Mouse (Mus musculus) liver, postnatal 0 days (tissue): Measurements from ENCODE around the gene Tec. TPM values are rescaled to one million over a fixed set of nuclear protein-coding genes. Genes with fewer than 3 reads are reported as not detected.
A peak's percentile ranks its signal among the peaks of the same experiment; 100 is the strongest.

Experiments
- ATAC-seq: fragments of 200-750 bp; cut with Nextera tagmentation; 2 replicates; pipeline ENCODE4 v1.8.0; 2017; ENCODE audit warnings: mild to moderate bottlenecking, moderate library complexity
- DNase-seq: peaks from one replicate; pipeline ENCODE4 v3.0.0-alpha.2; 2016
- H3K27ac ChIP-seq: fragments of 300-500 bp; sonication (generic); 2 replicates; pipeline ENCODE4 v1.5.1; 2014; ENCODE audit warnings: antibody characterized with exemption, moderate library complexity, mild to moderate bottlenecking, low read depth
- H3K27me3 ChIP-seq: fragments of 300-500 bp; sonication (generic); 2 replicates; pipeline ENCODE4 v1.6.1; 2014; ENCODE audit warnings: low read length, control low read depth, mixed read lengths; ENCODE audit not compliant: insufficient read depth
- H3K36me3 ChIP-seq: fragments of 300-500 bp; sonication (generic); replicated peaks from 2 replicates; pipeline ENCODE4 v1.6.1; 2014; ENCODE audit warnings: mild to moderate bottlenecking, control low read depth, low read length, moderate library complexity, mixed read lengths; ENCODE audit not compliant: insufficient read depth
- H3K4me1 ChIP-seq: fragments of 300-500 bp; sonication (generic); 2 replicates; pipeline ENCODE4 v1.6.1; 2014; ENCODE audit warnings: antibody characterized with exemption, mild to moderate bottlenecking, control low read depth; ENCODE audit not compliant: insufficient read depth
- H3K4me2 ChIP-seq: fragments of 300-500 bp; sonication (generic); 2 replicates; pipeline ENCODE4 v1.6.1; 2014; ENCODE audit warnings: low read depth, mild to moderate bottlenecking, low read length, moderate library complexity, mixed read lengths
- H3K4me3 ChIP-seq: fragments of 300-500 bp; sonication (generic); 2 replicates; pipeline ENCODE4 v1.5.1; 2014; ENCODE audit warnings: low read depth, low read length
- H3K9ac ChIP-seq: fragments of 300-500 bp; sonication (generic); replicated peaks from 2 replicates; pipeline ENCODE4 v1.6.1; 2014; ENCODE audit warnings: mild to moderate bottlenecking, moderate library complexity
- H3K9me3 ChIP-seq: fragments of 300-500 bp; sonication (generic); 2 replicates; pipeline ENCODE4 v1.6.1; 2016; ENCODE audit warnings: mild to moderate bottlenecking, control low read depth, low read length, mixed read lengths
- CTCF ChIP-seq: sonication (generic); IDR thresholded peaks from 2 replicates; pipeline ENCODE4 v1.5.1; 2016; ENCODE audit warnings: antibody characterized with exemption, low read depth
- EP300 ChIP-seq: IDR thresholded peaks from 2 replicates; pipeline ENCODE4 v1.6.1; 2016; ENCODE audit warnings: antibody characterized with exemption, low read depth, mild to moderate bottlenecking
- WGBS: fragments of 180-500 bp; shearing (Covaris S2); extraction: QIAGEN DNeasy Blood & Tissue Kit; methylation state at CpG from one replicate; pipeline ENCODE4 v1.1.7; 2014; ENCODE audit not compliant: insufficient replicate concordance; 5-methylcytosine and 5-hydroxymethylcytosine counted together
- polyA plus RNA-seq: library from polyadenylated mRNA; unstranded; fragments of >200 nt; fragmentation: Nextera tagmentation; extraction: Ambion mirVana; gene quantifications from 2 replicates; pipeline ENCODE4 v1.2.1, GENCODE M21; 2015

The Tec gene
- polyA plus RNA-seq, 1 experiment from 2014 or later: 9.2 TPM

GRCm38 (mm10) chr5:72864654-72865178 is 3.6 kb downstream of the Tec start:
- H3K9ac ChIP-seq: no peak overlapping the region
- no peaks in the 10 kb centered on the region for H3K9me3 ChIP-seq
- H3K4me1 ChIP-seq: peaks cover 31% of the 10 kb centered on the region
- DNase-seq: no peak
- no peak overlapping the region for H3K4me2 ChIP-seq
- H3K36me3 ChIP-seq: no peaks in the 10 kb centered on the region
- H3K27me3 ChIP-seq: no peaks in the 10 kb centered on the region
- no peak overlapping the region for H3K4me3 ChIP-seq
- WGBS: 58% methylated on average over 3 of the region's 3 CpGs
- TF ChIP-seq EP300: no peak
- TF ChIP-seq CTCF: no peak
- no peak overlapping the region for H3K27ac ChIP-seq
- no peak for ATAC-seq

- Histone ChIP-seq H3K9ac (no peak overlapping the region), H3K27me3 (no peaks in the 10 kb centered on the region), H3K9me3 (no peaks in the 10 kb centered on the region), H3K4me3 (no peak overlapping the region), H3K36me3 (no peaks in the 10 kb centered on the region), H3K4me2 (no peak overlapping the region), H3K27ac (no peak overlapping the region), H3K4me1 (peaks cover 29% of the 10 kb centered on the region)
- TF ChIP-seq CTCF (no peak), EP300 (no peak)
- ATAC-seq (no peak), DNase-seq (no peak)
- 73% methylated on average over 9 of the region's 9 CpGs for WGBS
These were observed 5.1 kb downstream of the Tec start for GRCm38 (mm10) chr5:72863166-72863565.

- 36% methylated on average over 7 of the region's 7 CpGs for WGBS
- no peaks in the 10 kb centered on the region for H3K9me3 ChIP-seq
- no peak for TF ChIP-seq CTCF
- no peak for TF ChIP-seq EP300
- no peak overlapping the region for H3K4me3 ChIP-seq
- no peak overlapping the region for H3K27ac ChIP-seq
- H3K9ac ChIP-seq: no peak overlapping the region
- H3K27me3 ChIP-seq: no peaks in the 10 kb centered on the region
- DNase-seq: no peak
- peaks cover 26% of the 10 kb centered on the region for H3K4me1 ChIP-seq
- H3K36me3 ChIP-seq: no peaks in the 10 kb centered on the region
- no peak overlapping the region for H3K4me2 ChIP-seq
- no peak for ATAC-seq
These were observed 6.4 kb downstream of the Tec start for GRCm38 (mm10) chr5:72861726-72862385.

- Histone ChIP-seq H3K4me3 (no peak overlapping the region), H3K9ac (no peak overlapping the region), H3K27ac (no peak overlapping the region), H3K4me2 (no peak overlapping the region), H3K27me3 (no peaks in the 10 kb centered on the region), H3K36me3 (no peaks in the 10 kb centered on the region), H3K9me3 (no peaks in the 10 kb centered on the region), H3K4me1 (peaks cover 23% of the 10 kb centered on the region)
- 79% methylated on average over 8 of the region's 8 CpGs for WGBS
- no peak for ATAC-seq
- TF ChIP-seq EP300 (no peak), CTCF (no peak)
- DNase-seq: no peak
These were observed 7.4 kb downstream of the Tec start for GRCm38 (mm10) chr5:72860899-72861298.

- peak overlapping the region; percentile 25; the same call in 1 of the 2 replicates for H3K27ac ChIP-seq
- no peaks in the 10 kb centered on the region for H3K9me3 ChIP-seq
- no peak overlapping the region for H3K9ac ChIP-seq
- 76% methylated on average over 12 of the region's 12 CpGs for WGBS
- no peak for DNase-seq
- ATAC-seq: no peak
- no peak overlapping the region for H3K4me2 ChIP-seq
- TF ChIP-seq CTCF (no peak), EP300 (no peak)
- H3K4me3 ChIP-seq: no peak overlapping the region
- peaks cover 32% of the 10 kb centered on the region for H3K4me1 ChIP-seq
- H3K27me3 ChIP-seq: no peaks in the 10 kb centered on the region
- H3K36me3 ChIP-seq: no peaks in the 10 kb centered on the region
These were observed 10.0 kb downstream of the Tec start for GRCm38 (mm10) chr5:72858306-72858705.

- DNase-seq: peak; percentile 47
- peak overlapping the region; percentile 44; the same call in 1 of the 2 replicates for H3K27ac ChIP-seq
These were observed 10.5 kb downstream of the Tec start for GRCm38 (mm10) chr5:72857756-72858155.

More at GRCm38 (mm10) chr5:72857756-72858155, 10.5 kb downstream of the Tec start:
- H3K4me2 ChIP-seq: no peak overlapping the region; the same call in 1 of the 2 replicates
- peak; percentile 96 for ATAC-seq
- H3K4me1 ChIP-seq: peaks cover 32% of the 10 kb centered on the region
- no peaks in the 10 kb centered on the region for H3K36me3 ChIP-seq
- H3K27me3 ChIP-seq: no peaks in the 10 kb centered on the region
- no peak overlapping the region for H3K4me3 ChIP-seq
- H3K9me3 ChIP-seq: no peaks in the 10 kb centered on the region
- no peak overlapping the region for H3K9ac ChIP-seq
- TF ChIP-seq EP300 (0 out of 2 replicates have a peak, but pooled peaks have one; percentile 18), CTCF (no peak)
- WGBS: 51% methylated on average over 4 of the region's 4 CpGs
